Mouse (Mus musculus) 3T3-L1 (cell line): ENCODE measurements around the gene Blm.

ENCODE experiments used
- DNase-seq: peaks from one replicate; pipeline ENCODE4 v3.0.0-alpha.2; 2015; ENCODE audit warnings: low read depth, low spot score

Gene Blm

GRCm38 (mm10) chr7:80440685-80441084, 94.2 kb downstream of the Blm start:
- no peak for DNase-seq

GRCm38 (mm10) chr7:80439789-80440488, 95.0 kb downstream of the Blm start:
- DNase-seq = no peak

GRCm38 (mm10) chr7:80439032-80439760, 95.7 kb downstream of the Blm start:
- peak; percentile 86 for DNase-seq

GRCm38 (mm10) chr7:80436571-80436970, 98.3 kb downstream of the Blm start:
- DNase-seq = peak; percentile 42

GRCm38 (mm10) chr7:80435594-80435993, 99.3 kb downstream of the Blm start:
- peak; percentile 74 for DNase-seq

- no peak for DNase-seq
These were observed 105.3 kb downstream of the Blm start for GRCm38 (mm10) chr7:80429661-80430060.

- DNase-seq = no peak
These were observed 107.2 kb downstream of the Blm start for GRCm38 (mm10) chr7:80427730-80428129.

- peak; percentile 25 for DNase-seq
These were observed 108.6 kb downstream of the Blm start for GRCm38 (mm10) chr7:80426363-80426762.

- no peak for DNase-seq
These were observed 110.2 kb downstream of the Blm start for GRCm38 (mm10) chr7:80424722-80425121.

GRCm38 (mm10) chr7:80422759-80423480, 112.0 kb downstream of the Blm start:
- no peak for DNase-seq

- no peak for DNase-seq
These were observed 113.3 kb downstream of the Blm start for GRCm38 (mm10) chr7:80421576-80421975.

GRCm38 (mm10) chr7:80420586-80420985, 114.3 kb downstream of the Blm start:
- peak; percentile 48 for DNase-seq

- DNase-seq = no peak
These were observed 115.6 kb downstream of the Blm start for GRCm38 (mm10) chr7:80419278-80419677.

- DNase-seq = no peak
These were observed 116.9 kb downstream of the Blm start for GRCm38 (mm10) chr7:80418036-80418435.

- DNase-seq = no peak
These were observed 117.3 kb downstream of the Blm start for GRCm38 (mm10) chr7:80417601-80418000.

- no peak for DNase-seq
These were observed 118.0 kb downstream of the Blm start for GRCm38 (mm10) chr7:80416969-80417368.

- no peak for DNase-seq
These were observed 120.5 kb downstream of the Blm start for GRCm38 (mm10) chr7:80414303-80414855.

- no peak for DNase-seq
These were observed 121.2 kb downstream of the Blm start for GRCm38 (mm10) chr7:80413512-80414302.

GRCm38 (mm10) chr7:80412781-80413180, 122.1 kb downstream of the Blm start:
- DNase-seq = no peak

GRCm38 (mm10) chr7:80412279-80412678, 122.6 kb downstream of the Blm start:
- DNase-seq = no peak

GRCm38 (mm10) chr7:80410380-80410779, 124.5 kb downstream of the Blm start:
- no peak for DNase-seq
